28 mouse cellular contexts compared by ENCODE assay signal in genomic region chr11:44756321-44756720, GRCm38 (mm10).
DNase-seq lines count a peak whose midpoint lies in the region; ATAC-seq and TF ChIP-seq lines count a peak whose summit lies in the region.
"Had no signal": no experiment of that assay in that cellular context is flagged by ENCODE, and none has a peak within 500 bp of the region (broad histone marks: within the 10 kb centered on the region; RNA-seq: fewer than 3 reads in every experiment).

No protein-coding gene starts in this region.

- 73% methylated on average over 7 of the region's 7 CpGs for WGBS in heart, adult 2 months
- WGBS in limb, embryonic 10.5 days: 86% methylated on average over 7 of the region's 7 CpGs
- 85% methylated on average over 7 of the region's 7 CpGs for WGBS in midbrain, embryonic 15.5 days

- DNase-seq in gastrocnemius, adult 2 months: peak; percentile 34
- DNase-seq in gastrocnemius, postnatal 4 days (ENCODE audit: low spot score in 2 of 2): no peak
- DNase-seq in heart, adult 2 months: no peak
- DNase-seq in heart, postnatal 4 days: no peak
- DNase-seq in adipocyte (ENCODE audit: low spot score): peak; percentile 45
- DNase-seq in limb, embryonic 10.5 days (ENCODE audit: low spot score): peak; percentile 16
- DNase-seq: adrenal gland, adult 2 months; adrenal gland, postnatal 14 days; B cell, adult 2 months; cerebellum, adult 11-12 months; cerebellum, adult 8-10 months; cerebellum, postnatal 10 days; cerebellum, postnatal 36 days; gastrocnemius, postnatal 25 days; kidney, adult 11 months; kidney, adult 8-10 months had no signal

- H3K9me3 ChIP-seq in limb, embryonic 10.5 days (replicated peaks): no peaks in the 10 kb centered on the region
- H3K9me3 ChIP-seq in midbrain, embryonic 15.5 days: no peaks in the 10 kb centered on the region
- H3K9me3 ChIP-seq: forebrain, embryonic 10.5 days; forebrain, embryonic 13.5 days; G1E; heart, embryonic 15.5 days; hindbrain, embryonic 10.5 days; hindbrain, embryonic 13.5 days; intestine, embryonic 15.5 days had no signal

- no peak overlapping the region for H3K9ac ChIP-seq in heart, adult 2 months (ENCODE audit: low read depth, low read length)
- no peak overlapping the region for H3K9ac ChIP-seq in midbrain, embryonic 15.5 days
- H3K9ac ChIP-seq: forebrain, embryonic 13.5 days; heart, embryonic 15.5 days; hindbrain, embryonic 13.5 days; intestine, embryonic 15.5 days had no signal

- H3K4me2 ChIP-seq in midbrain, embryonic 15.5 days: no peak overlapping the region
- H3K4me2 ChIP-seq: forebrain, embryonic 13.5 days; heart, embryonic 15.5 days; hindbrain, embryonic 13.5 days; intestine, embryonic 15.5 days had no signal

- H3K27me3 ChIP-seq in heart, adult 2 months (ENCODE audit: control insufficient read depth, insufficient read depth, low read length): no peaks in the 10 kb centered on the region
- no peaks in the 10 kb centered on the region; the same call in 1 of the 2 replicates for H3K27me3 ChIP-seq in limb, embryonic 10.5 days (ENCODE audit: low read depth, poor library complexity, severe bottlenecking)
- H3K27me3 ChIP-seq in midbrain, embryonic 15.5 days (replicated peaks): no peaks in the 10 kb centered on the region
- H3K27me3 ChIP-seq: CH12.LX; heart, embryonic 15.5 days; hindbrain, embryonic 13.5 days; intestine, embryonic 15.5 days; Patski had no signal

- TF ChIP-seq POLR2A in heart, adult 2 months (IDR thresholded peaks at IDR 0.05; ENCODE audit: insufficient read depth, low read depth, low read length): no peak

- H3K27ac ChIP-seq in gastrocnemius, adult 2 months: peak overlapping the region; percentile 28; the same call in 1 of the 2 replicates
- 0 out of 2 replicates have a peak overlapping the region, but pooled peaks have one; percentile 3 for H3K27ac ChIP-seq in heart, adult 2 months
- no peak overlapping the region for H3K27ac ChIP-seq in limb, embryonic 10.5 days
- H3K27ac ChIP-seq in midbrain, embryonic 15.5 days: no peak overlapping the region
- H3K27ac ChIP-seq: forebrain, embryonic 10.5 days; forebrain, embryonic 13.5 days; heart, embryonic 15.5 days; hindbrain, embryonic 13.5 days; intestine, embryonic 15.5 days had no signal

- H3K36me3 ChIP-seq in heart, adult 2 months (ENCODE audit: control insufficient read depth, insufficient read depth, low read length): no peaks in the 10 kb centered on the region
- H3K36me3 ChIP-seq in limb, embryonic 10.5 days: no peaks in the 10 kb centered on the region
- no peaks in the 10 kb centered on the region for H3K36me3 ChIP-seq in midbrain, embryonic 15.5 days (replicated peaks)
- H3K36me3 ChIP-seq: forebrain, embryonic 10.5 days; G1E; heart, embryonic 15.5 days; hindbrain, embryonic 10.5 days; hindbrain, embryonic 13.5 days; intestine, embryonic 15.5 days had no signal

- no peak for TF ChIP-seq EP300 in heart, adult 2 months (IDR thresholded peaks at IDR 0.05; ENCODE audit: insufficient read depth, low read depth, low read length)

- H3K79me2 ChIP-seq in heart, adult 2 months (replicated peaks; ENCODE audit: control insufficient read depth, insufficient read depth, low read length): no peaks in the 10 kb centered on the region

- intact Hi-C loops in gastrocnemius, adult 2 months (cut with DNase I): no loop called here
- intact Hi-C loops in heart, adult 2 months (cut with DNase I): no loop called here

- no peak for TF ChIP-seq CTCF in gastrocnemius, adult 2 months (IDR thresholded peaks at IDR 0.05)
- TF ChIP-seq CTCF in heart, adult 2 months (IDR thresholded peaks at IDR 0.05): no peak

- peaks cover 4% of the 10 kb centered on the region for H3K4me1 ChIP-seq in heart, adult 2 months (ENCODE audit: control insufficient read depth, insufficient read depth, low read length)
- H3K4me1 ChIP-seq in limb, embryonic 10.5 days: peaks cover 5% of the 10 kb centered on the region
- peaks cover 5% of the 10 kb centered on the region for H3K4me1 ChIP-seq in midbrain, embryonic 15.5 days
- H3K4me1 ChIP-seq: intestine, embryonic 15.5 days had no signal

- no peak overlapping the region for H3K4me3 ChIP-seq in gastrocnemius, adult 2 months
- no peak overlapping the region for H3K4me3 ChIP-seq in heart, adult 2 months
- no peak overlapping the region for H3K4me3 ChIP-seq in limb, embryonic 10.5 days
- H3K4me3 ChIP-seq in midbrain, embryonic 15.5 days: no peak overlapping the region
- H3K4me3 ChIP-seq: forebrain, embryonic 10.5 days; forebrain, embryonic 13.5 days; heart, embryonic 15.5 days; hindbrain, embryonic 10.5 days; hindbrain, embryonic 13.5 days; intestine, embryonic 15.5 days had no signal

- ATAC-seq in midbrain, embryonic 15.5 days (replicated peaks): no peak
- ATAC-seq: forebrain, embryonic 13.5 days; forebrain, embryonic 16.5 days; hindbrain, embryonic 16.5 days; intestine, embryonic 15.5 days; Patski had no signal

Comparison
In these comparisons a context has a peak if more than half of its experiments do, and no peak if none do; other contexts are left out.
1. DNase-seq: peak in gastrocnemius, adult 2 months (single experiment), adipocyte (single experiment) and limb, embryonic 10.5 days (single experiment); none in gastrocnemius, postnatal 4 days (0 of 2), heart, adult 2 months (0 of 2) and heart, postnatal 4 days (single experiment).
2. H3K27ac ChIP-seq: peak in gastrocnemius, adult 2 months (single experiment) and heart, adult 2 months (single experiment); none in limb, embryonic 10.5 days (single experiment) and midbrain, embryonic 15.5 days (single experiment).